Mouse (Mus musculus): ENCODE data around the gene Sapcd1.
A peak's percentile ranks its signal among the peaks of the same experiment; 100 is the strongest.
"Not testable (repeated sequence)": the region's sequence is repeated elsewhere in the genome, so short reads cannot be mapped to it uniquely, and the experiment has no call there.

The Sapcd1 gene

GRCm38 (mm10) chr17:35052271-35052798 lies 24.5 kb upstream of the Sapcd1 start:
- no peak for DNase-seq

DNA sequence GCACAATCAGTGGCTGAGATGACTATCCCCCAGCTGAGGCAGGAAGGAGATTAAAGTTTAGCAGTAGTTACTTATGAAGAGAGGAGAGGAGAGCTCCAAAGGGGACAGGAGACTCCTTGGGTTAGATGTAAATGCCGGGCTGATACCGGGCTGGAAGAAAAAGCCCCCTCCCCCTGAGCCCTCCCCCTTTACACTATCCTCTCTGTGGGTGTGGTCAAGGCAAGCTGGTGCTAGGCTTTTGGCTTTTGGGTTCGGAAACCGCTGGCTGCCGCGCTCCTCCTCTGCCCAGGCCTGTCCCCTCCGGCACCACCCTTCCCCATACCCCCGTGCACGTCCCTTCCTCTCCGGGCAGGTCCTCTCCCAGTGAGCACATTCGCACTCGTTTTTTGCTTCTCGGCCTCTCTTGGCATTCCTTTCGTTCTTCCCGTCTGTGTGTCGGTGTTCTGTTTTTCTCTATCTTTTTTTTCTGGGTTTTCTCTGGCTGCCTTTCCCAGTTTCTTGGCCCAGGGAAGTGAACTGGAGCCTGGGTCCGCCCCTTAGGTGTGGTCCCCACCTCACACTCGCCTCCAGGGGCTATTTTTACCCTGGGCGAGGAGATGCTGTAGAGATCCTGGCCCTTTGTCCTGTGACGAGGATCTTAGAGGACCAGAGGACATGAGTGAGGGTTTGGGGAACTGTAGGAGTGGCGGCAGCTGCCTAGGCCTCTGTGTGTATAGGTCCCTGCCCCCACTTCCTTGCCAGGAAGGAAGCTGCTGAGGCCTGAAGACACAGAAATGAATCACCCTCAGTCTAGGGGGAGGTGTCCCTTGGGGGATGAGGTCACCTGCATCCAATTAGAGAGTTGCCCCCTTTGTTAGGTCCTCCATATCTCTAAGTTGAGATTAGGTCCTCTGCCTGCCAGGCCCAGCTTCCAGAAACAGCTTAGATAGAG lies 23.6 kb upstream of the Sapcd1 start:
- DNase-seq, result peak; percentile 92

DNA sequence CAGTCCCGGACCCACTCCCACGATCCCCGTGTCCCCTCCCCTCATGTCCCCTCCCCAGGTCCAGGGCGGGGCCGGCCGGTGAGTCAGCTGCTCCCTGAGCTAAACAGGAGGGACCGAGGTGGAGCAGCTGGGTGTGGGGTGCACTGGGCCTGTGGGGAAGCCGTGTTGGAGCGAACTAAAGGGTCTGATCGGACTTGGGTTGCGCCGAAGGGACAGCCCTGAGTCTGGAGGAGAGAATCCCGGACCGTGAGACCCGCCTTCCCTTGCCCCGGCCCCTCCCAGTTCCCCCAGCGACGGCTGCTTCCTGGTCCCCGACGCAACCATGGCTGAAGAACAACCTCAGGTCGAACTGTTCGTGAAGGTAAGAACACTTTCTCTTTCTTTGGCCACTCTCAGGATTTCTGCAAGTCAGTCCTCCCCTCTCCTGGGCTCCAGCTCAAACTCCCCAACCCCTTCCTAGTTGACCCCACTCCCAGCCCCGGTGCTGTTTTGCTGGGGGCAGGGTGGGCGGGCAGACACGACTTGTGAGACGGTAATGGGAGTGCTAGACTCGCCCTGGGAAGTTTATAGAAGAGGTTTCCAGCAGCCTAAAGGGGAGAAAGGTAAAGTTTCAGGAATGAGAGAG lies 22.4 kb upstream of the Sapcd1 start:
- DNase-seq, result peak; percentile 93

- DNase-seq, result peak; percentile 80
These were observed 21.8 kb upstream of the Sapcd1 start, which contains the start of gene Clic1 for GRCm38 (mm10) chr17:35049561-35050016. TSS of gene Clic1 (plus strand) at chr17:35049966.

- DNase-seq, result no peak
These were observed 21.2 kb upstream of the Sapcd1 start for GRCm38 (mm10) chr17:35048932-35049440.

DNA sequence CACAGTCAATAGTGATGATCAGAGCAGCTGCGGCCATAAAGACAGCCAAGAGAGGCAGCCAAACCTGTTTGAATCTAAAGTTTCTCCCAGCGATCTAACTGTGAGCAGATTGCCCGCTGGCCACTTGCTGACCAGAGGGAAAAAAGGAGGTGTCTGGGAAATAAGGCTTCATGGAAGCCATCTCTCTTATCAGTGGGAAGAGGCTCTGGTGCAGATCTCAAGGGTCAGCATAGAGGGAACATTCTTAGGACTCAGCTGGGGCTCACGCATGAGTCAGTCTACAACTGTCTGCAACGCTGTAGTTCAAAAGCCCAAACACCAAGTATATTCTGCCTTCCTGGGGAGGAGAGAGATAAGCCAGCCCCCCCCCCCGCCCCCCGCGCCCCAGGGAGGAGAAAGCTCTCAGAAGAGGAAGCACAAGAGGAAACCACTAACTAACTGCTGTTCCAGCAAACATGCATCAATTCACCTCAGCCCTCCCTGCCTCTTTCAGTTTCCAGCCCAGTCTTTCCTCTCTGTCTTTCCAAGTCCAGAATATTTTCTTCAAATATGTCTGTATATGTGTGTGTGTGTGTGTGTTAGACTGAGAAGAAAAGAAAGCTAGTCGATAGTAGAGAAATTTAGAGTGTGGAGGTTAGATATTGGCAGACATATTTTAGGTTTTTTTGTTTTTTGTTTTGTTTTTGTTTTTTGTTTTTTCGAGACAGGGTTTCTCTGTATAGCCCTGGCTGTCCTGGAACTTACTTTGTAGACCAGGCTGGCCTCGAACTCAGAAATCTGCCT lies 20.5 kb upstream of the Sapcd1 start:
- peak; percentile 35 for DNase-seq

DNA sequence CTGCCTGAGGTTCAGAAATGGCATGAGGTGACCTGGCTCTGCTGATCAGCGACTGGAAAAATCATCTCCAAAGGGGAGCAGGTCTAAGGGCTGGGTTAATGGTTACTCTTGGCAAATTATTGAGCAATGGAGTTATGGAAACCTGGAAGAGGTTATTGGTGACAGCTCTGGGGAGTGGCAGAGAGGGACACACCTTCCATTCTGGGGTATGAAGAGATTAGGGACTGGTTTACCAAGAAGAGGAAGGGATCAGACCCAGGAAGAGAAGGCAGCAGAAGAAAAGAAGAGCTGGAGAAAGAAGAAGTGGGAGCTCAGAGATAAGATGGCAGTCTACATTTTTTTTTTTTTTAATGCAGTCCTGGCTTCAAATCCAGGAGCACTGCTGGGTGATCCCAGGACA lies 19.9 kb upstream of the Sapcd1 start:
- no peak for DNase-seq

- peak; percentile 98 for DNase-seq
These were observed 19.1 kb upstream of the Sapcd1 start, which contains the start of gene Msh5 for GRCm38 (mm10) chr17:35046681-35047455. TSS of gene Msh5 (minus strand) at chr17:35046745.

GRCm38 (mm10) chr17:35045807-35046680 lies 18.2 kb upstream of the Sapcd1 start:
- DNase-seq, result no peak

DNA sequence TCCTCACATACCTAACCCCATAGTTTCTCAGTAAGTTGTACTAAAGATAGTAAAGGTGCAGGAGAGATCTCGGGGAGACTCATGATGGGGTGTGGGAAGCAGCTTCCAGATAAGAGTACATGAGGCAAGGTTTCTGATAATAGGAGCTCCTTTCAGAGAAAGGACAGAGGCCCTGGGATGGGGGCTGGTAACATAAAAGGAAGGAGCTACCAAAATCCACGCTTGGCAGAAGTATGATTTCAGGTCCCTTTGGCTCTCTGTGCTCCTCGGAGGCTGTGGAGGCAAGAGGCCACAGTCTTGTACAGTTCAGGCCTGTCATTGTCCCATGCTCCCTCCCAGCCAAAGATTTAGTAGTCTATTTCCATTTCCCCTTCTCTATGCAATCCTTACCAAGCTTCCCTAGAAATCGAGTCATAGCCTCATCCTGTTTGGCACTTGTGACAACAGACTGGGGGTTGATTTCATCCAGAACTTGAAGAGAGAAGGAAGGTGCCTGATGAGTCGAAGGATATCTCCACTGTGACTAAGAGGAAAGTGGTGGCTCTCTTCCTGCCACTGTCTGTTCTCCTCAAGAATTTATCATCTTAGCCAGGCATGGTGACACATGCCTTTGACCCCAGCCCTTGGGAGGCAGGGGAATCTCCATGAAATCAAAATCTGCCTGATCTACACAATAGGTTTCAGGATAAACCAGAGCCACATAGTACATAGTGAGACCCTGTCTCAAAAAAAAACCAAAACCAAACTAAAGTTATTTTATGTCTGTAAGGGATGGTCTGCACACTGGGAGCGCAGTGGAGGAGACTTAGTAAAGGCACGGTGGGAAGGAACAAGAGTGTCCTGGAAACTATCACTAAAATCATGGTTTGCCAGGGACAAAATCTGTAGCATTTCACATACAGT lies 17.3 kb upstream of the Sapcd1 start:
- no peak for DNase-seq

DNA sequence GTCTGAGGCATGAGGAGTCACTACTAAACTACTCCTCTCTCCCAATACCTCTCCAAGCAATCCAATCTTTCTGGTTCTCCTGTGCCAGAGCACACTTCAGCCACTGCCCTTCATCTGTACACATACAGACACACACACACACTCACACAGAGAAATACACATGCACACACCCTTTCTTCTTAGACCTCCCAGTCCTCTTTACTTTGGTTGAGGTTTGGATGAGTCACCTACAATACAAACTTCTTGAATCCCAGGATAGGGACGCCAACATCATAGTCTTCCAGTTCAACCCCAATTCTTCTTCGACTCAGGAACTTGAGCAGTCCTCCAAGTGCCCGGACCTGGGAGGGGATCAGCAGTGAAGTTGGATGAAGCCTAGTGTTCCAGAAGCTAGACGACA lies 16.0 kb upstream of the Sapcd1 start:
- no peak for DNase-seq

- DNase-seq, result no peak
These were observed 11.5 kb upstream of the Sapcd1 start for GRCm38 (mm10) chr17:35039121-35039873.

DNA sequence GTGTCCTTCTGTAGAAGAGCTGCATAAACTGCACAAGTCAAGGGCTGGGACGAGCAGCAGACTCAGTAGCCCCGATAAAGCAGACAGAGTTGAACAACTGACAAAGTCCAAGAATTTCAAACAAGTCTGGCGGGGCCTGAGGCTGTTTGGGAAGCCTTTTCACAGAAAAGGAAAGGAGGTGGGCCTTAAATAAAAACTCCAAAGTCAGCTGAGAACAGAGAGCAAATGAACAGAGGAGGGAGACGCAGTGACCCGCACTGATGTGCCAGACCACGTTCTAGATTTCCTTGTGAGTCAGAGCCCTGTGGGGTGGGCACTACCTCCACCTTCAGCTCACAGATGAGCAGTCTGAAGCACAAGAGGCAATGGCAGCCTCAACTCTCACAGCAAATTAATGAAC lies 7.1 kb upstream of the Sapcd1 start:
- no peak for DNase-seq

DNA sequence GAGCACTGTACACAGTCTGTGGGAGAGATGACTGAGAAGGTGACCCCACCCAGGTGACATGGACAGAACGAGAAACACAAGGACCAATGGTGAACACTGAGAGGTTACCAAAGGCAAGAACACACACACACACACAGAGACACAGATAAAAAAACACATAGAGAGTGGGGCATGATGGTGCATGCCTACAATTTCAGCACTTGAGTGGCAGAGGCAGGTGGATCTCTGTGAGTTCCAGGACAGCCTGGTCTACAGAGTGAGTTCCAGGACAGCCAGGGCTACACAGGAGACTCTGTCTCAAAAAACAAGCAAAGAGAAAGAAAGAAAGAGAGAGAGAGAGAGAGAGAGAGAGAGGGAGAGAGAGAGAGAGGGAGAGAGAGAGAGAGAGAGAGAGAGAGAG lies 5.9 kb upstream of the Sapcd1 start:
- not testable (repeated sequence) for DNase-seq

DNA sequence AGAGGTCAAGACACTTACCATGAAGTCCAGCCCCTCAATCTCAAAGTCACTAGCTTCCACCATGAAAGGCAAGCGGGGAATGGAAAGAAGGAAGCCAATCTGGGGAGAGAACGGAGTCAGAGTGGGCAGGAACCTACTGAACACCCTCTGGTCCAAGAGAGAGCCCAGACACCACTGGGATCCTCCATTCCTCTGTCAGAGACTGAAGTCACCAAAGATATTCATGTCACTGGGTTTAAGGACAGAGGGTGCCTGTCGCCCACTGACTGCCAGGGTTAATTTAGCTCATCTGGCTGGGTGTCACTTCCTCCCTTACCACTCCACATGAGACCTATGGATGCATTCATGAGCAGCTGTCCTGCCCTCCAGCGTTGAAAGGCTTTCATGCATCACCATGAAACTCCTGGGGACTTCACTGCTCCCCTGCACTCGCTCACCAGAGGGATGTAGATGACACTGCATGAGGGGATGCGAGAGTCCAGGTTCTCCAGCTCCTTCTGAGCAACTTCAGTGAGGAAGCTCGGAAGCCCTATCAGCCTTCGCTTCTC lies 4.6 kb upstream of the Sapcd1 start:
- DNase-seq, result no peak

DNA sequence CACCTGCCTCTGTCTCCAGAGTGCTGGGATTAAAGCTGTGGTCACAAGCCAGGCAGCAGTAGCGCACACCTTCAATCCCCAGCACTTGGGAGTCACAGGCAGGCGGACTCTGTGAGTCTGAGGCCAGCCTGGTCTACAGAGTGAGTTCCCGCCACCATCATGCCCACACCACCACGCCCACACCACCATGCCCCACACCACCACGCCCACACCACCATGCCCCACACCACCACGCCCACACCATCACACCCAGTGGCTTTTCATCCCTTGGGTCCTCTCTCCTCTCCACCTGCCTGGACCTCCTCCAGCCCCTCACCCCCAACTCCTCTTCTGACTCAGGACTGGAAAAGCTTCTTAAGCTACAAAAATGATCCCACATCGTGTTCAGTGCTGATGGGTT lies 4.1 kb upstream of the Sapcd1 start:
- DNase-seq, result no peak

DNA sequence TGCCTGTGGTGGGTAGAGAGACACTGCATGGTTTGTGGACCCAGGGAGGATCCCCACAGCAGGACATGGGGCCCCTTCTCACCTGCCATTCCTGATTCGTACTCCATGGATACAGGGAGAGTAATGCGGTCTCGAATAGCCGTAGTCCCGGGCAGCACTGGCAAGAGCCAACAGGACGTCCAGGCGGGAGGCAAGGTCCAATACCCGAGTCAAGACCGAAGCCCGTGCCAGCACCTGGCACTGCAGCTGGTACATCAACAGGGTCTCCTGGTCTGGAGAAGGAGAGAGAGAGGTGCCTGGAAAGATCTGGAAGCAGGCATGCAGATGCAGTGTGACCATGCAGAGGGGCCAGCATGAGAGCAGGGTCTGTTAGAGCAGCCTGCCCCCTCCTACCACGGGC lies 3.5 kb upstream of the Sapcd1 start:
- no peak for DNase-seq

DNA sequence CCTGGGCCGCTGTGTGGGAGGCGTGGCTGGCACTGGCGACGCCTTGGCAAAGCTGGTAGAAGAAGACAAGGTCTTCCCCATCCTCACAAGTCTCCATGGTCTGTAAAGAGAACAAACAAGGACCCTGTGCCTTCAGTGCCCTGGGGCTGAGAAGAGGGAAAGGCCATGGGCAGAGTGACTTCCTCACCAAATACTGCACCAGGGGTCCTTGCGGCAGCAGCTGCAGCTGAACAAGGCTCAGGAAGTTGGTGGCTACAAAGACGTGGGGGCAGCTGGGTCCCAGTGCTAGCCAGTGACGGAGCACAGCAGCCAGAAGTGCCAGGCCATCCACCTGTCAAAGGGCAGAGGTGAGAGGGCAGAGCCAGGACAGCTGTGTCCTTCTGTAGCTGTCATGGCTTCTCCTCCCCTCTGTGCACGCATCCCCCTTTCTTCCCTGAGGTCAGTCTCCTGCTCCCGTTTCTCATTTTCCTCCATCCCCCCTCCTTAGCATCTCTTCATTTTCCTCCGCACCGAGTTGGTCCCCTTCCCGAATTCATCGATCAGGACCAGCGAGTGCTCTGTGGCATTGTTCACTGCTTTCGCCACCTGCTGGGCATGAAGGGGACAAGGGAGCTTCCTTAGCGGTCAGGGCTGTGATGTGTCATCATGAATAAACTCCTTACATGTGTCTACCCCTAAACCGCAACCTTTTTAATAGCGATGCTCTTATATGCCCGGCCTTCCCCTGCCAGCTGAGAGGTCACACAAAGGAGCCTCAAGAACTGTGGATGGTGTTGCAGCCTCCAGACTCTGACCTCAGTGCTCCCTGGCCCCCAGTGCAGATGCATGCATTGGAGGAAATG lies 2.1 kb upstream of the Sapcd1 start:
- peak; percentile 42 for DNase-seq
